Mouse (Mus musculus): Measurements from ENCODE around the gene Il23a. TPM values are rescaled to one million over a fixed set of nuclear protein-coding genes. Genes with fewer than 3 reads are reported as not detected.

The Il23a gene
- total RNA-seq, 1 experiment from 2014 or later = not detected

Other genes starting within 250 kb of the Il23a start
- 122 to 160 TPM (median 144 TPM) in 3 replicates for gene Ptges3, start 239.8 kb downstream of the Il23a start, total RNA-seq (2017)
- 601 to 762 TPM (median 711 TPM) in 3 replicates for gene Atp5b, start 215.5 kb downstream of the Il23a start, total RNA-seq (2017)
- gene Baz2a, start 207.2 kb downstream of the Il23a start, total RNA-seq (2017) = 36.8 to 80.0 TPM (median 45.1 TPM) in 3 replicates
- 2.2 to 23.9 TPM (median 6.5 TPM) in 3 replicates for gene Rbms2, start 118.5 kb downstream of the Il23a start, total RNA-seq (2017)
- gene Gls2, start 104.3 kb downstream of the Il23a start, total RNA-seq (2017) = not detected in 3 replicates
- 5.1 to 9.0 TPM (median 7.3 TPM) in 3 replicates for gene Spryd4, start 86.9 kb downstream of the Il23a start, total RNA-seq (2017)
- gene Mip, start 72.9 kb downstream of the Il23a start, total RNA-seq (2017) = not detected in 3 replicates
- gene Timeless, start 66.7 kb downstream of the Il23a start, total RNA-seq (2017) = 6.0 to 13.5 TPM (median 9.7 TPM) in 3 replicates
- gene Apon, start 44.7 kb downstream of the Il23a start, total RNA-seq (2017) = not detected in 3 replicates
- gene Apof, start 30.1 kb downstream of the Il23a start, total RNA-seq (2017) = 0.39 TPM in 1 of 3 replicates, not detected in the others
- 17.5 to 30.8 TPM (median 30.3 TPM) in 3 replicates for gene Stat2, start 28.2 kb downstream of the Il23a start, total RNA-seq (2017)
- 12.1 to 21.8 TPM (median 14.6 TPM) in 3 replicates for gene Pan2, start 4.6 kb upstream of the Il23a start, total RNA-seq (2017)
- gene Cnpy2, start 23.7 kb upstream of the Il23a start, total RNA-seq (2017) = 31.0 to 45.3 TPM (median 42.6 TPM) in 3 replicates
- gene Cs, start 39.0 kb upstream of the Il23a start, total RNA-seq (2017) = 72.5 to 84.0 TPM (median 77.3 TPM) in 3 replicates
- 18.2 to 21.9 TPM (median 19.4 TPM) in 3 replicates for gene Coq10a, start 70.2 kb upstream of the Il23a start, total RNA-seq (2017)
- gene Ankrd52, start 78.4 kb upstream of the Il23a start, total RNA-seq (2017) = 6.5 to 18.2 TPM (median 8.3 TPM) in 3 replicates
- gene Slc39a5, start 102.5 kb upstream of the Il23a start, total RNA-seq (2017) = not detected in 3 replicates
- 34.6 to 49.4 TPM (median 44.2 TPM) in 3 replicates for gene Nabp2, start 112.7 kb upstream of the Il23a start, total RNA-seq (2017)
- 16.2 to 36.8 TPM (median 28.3 TPM) in 3 replicates for gene Rnf41, start 112.9 kb upstream of the Il23a start, total RNA-seq (2017)
- gene Smarcc2, start 160.5 kb upstream of the Il23a start, total RNA-seq (2017) = 53.3 to 103 TPM (median 61.2 TPM) in 3 replicates
- 2,131 to 2,768 TPM (median 2,315 TPM) in 3 replicates for gene Myl6, start 195.4 kb upstream of the Il23a start, total RNA-seq (2017)
- gene Myl6b, start 199.9 kb upstream of the Il23a start, total RNA-seq (2017) = not detected in 3 replicates
- gene Esyt1, start 227.1 kb upstream of the Il23a start, total RNA-seq (2017) = 135 to 345 TPM (median 157 TPM) in 3 replicates
- gene Zc3h10, start 249.0 kb upstream of the Il23a start, total RNA-seq (2017) = 16.1 to 26.5 TPM (median 19.1 TPM) in 3 replicates